Mouse (Mus musculus) left cerebral cortex, postnatal 4 days (tissue): ENCODE measurements around the gene Pigl. TPM values are rescaled to one million over a fixed set of nuclear protein-coding genes. Genes with fewer than 3 reads are reported as not detected.

Experiments
- DNase-seq: peaks from one replicate; pipeline ENCODE4 v3.0.0-alpha.2; 2022
- intact Hi-C: fragments of 180-260 bp; cut with DNase I; formaldehyde crosslinking; loops from one replicate; pipeline ENCODE4 v1.15.1; 2025
- total RNA-seq, 2 experiments: library from RNA; stranded (reverse); gene quantifications; 2 replicates each; pipeline ENCODE4 v1.2.3; 2021

The Pigl gene
- total RNA-seq, 2 experiments from 2014 or later = 5.4 to 6.8 TPM

- intact Hi-C loops = no loop called here
- no peak for DNase-seq
These were observed 96.8 kb downstream of the Pigl start for GRCm38 (mm10) chr11:62554934-62555517.

- intact Hi-C loops = no loop called here
- DNase-seq = no peak
These were observed 97.7 kb downstream of the Pigl start for GRCm38 (mm10) chr11:62555896-62556412.

DNA sequence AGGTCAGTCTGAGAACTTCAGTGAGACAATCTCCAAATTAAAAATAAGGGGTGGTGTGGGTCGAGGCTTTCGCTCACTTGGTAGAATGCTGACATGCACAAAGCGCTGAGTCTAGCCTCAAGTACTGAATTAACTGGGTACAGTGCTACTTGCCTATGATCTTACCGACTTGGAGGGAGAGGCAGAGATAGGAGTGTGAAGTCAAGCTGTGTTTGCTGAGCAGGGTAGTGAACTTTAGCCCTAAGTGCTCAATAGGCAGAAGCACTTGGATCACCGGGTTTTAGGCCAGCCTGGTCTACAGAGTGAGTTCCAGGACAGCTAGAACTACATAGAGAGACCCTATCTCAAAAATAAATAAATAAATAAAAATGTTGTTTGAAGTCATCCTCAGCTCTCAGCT lies 98.9 kb downstream of the Pigl start:
- no peak for DNase-seq
- intact Hi-C loops = no loop called here

- no peak for DNase-seq
- intact Hi-C loops = no loop called here
These were observed 99.9 kb downstream of the Pigl start for GRCm38 (mm10) chr11:62558152-62558551.

DNA sequence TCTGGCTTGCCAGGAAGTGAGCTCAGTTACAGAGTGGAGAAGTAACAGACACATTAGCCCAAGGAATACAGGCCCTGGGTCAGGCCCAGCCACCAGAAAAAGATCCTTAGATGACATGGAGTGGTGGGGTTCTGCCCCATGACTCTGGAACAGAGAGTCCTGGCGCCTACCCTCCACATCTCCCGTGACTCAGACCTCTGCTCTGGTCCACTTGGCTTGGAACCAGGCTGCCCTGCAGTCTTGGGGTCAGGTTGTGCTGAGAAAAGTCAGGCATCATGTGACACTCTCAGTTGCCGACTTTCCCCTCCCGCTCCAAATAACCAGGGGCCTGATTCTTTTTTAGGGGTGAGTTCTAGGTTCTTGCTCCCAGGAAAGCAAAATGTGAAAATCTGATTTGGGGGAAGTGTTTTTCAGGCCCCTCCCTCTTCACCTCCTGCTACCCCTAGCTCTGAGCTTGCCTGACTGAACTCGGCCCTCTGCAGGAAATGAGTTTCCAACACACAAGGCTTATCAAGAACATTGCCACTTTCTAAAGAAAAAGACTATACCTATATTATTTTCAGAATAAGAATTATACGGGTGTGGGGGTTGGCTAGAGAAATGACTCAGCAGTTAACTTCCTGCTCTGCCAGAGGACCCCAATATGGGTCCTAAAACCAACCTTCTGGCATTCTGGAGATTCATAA lies 100.8 kb downstream of the Pigl start:
- intact Hi-C loops = no loop called here
- no peak for DNase-seq

DNA sequence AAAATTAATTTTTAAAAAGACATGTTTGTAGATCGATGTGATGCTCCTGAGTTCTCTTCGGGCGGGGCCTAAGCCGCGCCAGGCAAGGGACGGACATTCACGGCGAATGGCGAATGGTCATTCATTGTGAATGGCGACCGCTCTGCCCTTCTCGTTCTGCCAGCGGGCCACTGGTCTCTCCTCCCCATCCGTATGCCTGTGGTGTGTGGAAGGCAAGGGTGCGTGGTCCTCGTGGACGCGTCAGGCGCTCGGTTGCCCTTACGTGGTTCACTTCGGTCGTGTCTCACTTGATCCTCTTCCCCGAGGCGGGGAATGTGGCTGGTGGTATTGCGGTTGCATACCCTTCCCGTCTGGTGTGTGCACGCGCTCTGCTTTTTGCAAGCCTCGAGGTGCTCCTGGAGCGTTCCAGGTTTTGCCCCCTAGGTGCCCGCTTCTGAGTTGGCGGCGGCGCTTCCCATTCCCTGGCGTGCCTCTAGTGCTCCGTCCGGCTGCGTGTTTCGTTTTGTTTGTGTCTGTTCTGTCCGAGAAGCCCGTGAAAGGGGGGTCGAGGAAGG lies 102.3 kb downstream of the Pigl start:
- intact Hi-C loops = no loop called here
- no peak for DNase-seq

DNA sequence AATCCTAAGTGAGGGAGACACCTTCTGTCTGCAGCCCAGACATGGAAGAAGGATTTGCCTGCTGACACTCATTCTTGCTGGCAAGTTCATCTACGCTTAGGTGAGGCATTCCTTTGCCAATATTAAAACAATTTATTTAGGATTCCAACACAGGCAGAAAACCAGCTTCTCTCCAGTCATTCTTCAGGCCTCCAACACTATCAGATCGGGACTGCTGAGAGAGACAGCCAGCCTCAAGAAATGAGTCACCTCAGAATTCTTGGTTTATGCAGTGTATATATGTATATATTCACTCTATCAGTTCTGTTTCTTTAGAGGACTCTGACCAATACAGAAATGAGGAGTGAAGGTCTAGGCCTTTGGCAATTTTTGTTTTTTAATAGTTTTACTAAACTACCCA lies 105.3 kb downstream of the Pigl start:
- DNase-seq = no peak
- intact Hi-C loops = no loop called here

Other genes with a start within 250 kb of the Pigl start
- 1 to 10 TPM; 4.0 to 4.4 TPM for gene Adora2b, start 209.5 kb upstream of the Pigl start, total RNA-seq
- gene Zswim7, start 177.1 kb upstream of the Pigl start, total RNA-seq = 1 to 10 TPM; 6.4 to 8.7 TPM
- gene Ttc19, start 177.0 kb upstream of the Pigl start, total RNA-seq = 10 to 100 TPM; 54.9 to 59.5 TPM
- 100 to 1,000 TPM; 287 to 297 TPM for gene Ncor1, start 81 bp downstream of the Pigl start, total RNA-seq
- 10 to 100 TPM; 64.5 to 76.9 TPM for gene Cenpv, start 80.8 kb downstream of the Pigl start, total RNA-seq
- gene Ubb, start 92.7 kb downstream of the Pigl start, total RNA-seq = 1,000 to 10,000 TPM; 1,560 to 1,622 TPM
- gene Trpv2, start 116.0 kb downstream of the Pigl start, total RNA-seq = 10 to 100 TPM; 36.9 to 40.4 TPM
- 10 to 100 TPM; 14.4 to 16.7 TPM for gene Lrrc75a, start 190.1 kb downstream of the Pigl start, total RNA-seq
- gene Mmgt2, start 190.2 kb downstream of the Pigl start, total RNA-seq = 10 to 100 TPM; 18.1 to 19.6 TPM